Mouse (Mus musculus) E14TG2a.4 (cell line): ENCODE measurements at regions not wholly inside any gene's neighbourhood (a gene's known extent, or its start where the extent isn't known, plus 50 kb on each side); places are given as distances from the start of the nearest gene placed in this dataset.

Source experiments
- CTCF ChIP-seq: conservative IDR thresholded peaks from 2 replicates; pipeline ENCODE4 v1.5.1; 2014; ENCODE audit warnings: low read length
- NANOG ChIP-seq: IDR thresholded peaks from 2 replicates; pipeline ENCODE4 v1.6.1; 2014; ENCODE audit warnings: borderline replicate concordance, low read length, mixed read lengths
- POU5F1 ChIP-seq: IDR thresholded peaks from 2 replicates; pipeline ENCODE4 v1.6.1; 2014; ENCODE audit warnings: low read length, borderline replicate concordance

DNA sequence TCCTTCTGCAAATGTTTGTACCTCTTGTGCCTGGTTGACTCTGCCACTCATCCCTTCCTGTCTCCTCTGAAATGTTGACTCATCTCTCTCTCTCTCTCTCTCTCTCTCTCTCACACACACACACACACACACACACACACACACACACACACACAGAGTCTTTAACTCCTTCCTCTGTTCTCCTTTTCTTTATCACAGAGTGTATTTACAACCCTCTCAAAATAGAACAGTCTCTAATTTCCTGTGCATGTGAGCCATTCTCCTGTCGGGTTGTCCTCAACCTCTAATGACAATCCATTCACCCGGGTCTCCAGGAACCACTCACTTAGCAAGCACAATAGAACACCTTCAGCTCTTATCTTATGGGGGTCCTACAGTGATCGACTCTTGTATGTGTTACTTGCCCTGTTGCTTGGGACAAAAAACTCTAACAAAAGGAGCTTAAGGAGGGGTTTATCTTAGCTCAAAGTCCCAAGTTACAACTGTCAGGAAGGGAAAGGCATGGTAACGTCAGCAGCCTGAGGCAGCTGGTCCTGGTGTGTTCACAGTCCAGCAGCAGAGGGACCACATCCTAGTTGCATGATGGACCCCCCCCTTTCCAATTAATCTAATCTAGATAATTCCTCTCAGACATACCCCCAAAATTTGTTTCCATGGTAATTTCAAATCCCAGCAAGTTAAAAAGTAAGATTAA lies 163.0 kb downstream of the Mycn start:
- TF ChIP-seq CTCF (no peak), POU5F1 (no peak), NANOG (no peak)
